Mouse (Mus musculus) left cerebral cortex, postnatal 36 days (tissue): Measurements from ENCODE around the gene Ergic1. TPM values are rescaled to one million over a fixed set of nuclear protein-coding genes. Genes with fewer than 3 reads are reported as not detected.

ENCODE experiments used
- DNase-seq, 2 experiments: peaks; one replicate each; pipeline ENCODE4 v3.0.0; 2021 to 2022; ENCODE audit warnings: low spot score in 2 of 2, mixed read lengths in 1 of 2
- intact Hi-C: fragments of 180-260 bp; cut with DNase I; formaldehyde crosslinking; loops from one replicate; pipeline ENCODE4 v1.15.1; 2025
- total RNA-seq, 2 experiments: library from RNA; stranded (reverse); gene quantifications; 2 replicates each; pipeline ENCODE4 v1.2.3; 2021

Gene Ergic1
- total RNA-seq, 2 experiments from 2014 or later, result 154 TPM

DNA sequence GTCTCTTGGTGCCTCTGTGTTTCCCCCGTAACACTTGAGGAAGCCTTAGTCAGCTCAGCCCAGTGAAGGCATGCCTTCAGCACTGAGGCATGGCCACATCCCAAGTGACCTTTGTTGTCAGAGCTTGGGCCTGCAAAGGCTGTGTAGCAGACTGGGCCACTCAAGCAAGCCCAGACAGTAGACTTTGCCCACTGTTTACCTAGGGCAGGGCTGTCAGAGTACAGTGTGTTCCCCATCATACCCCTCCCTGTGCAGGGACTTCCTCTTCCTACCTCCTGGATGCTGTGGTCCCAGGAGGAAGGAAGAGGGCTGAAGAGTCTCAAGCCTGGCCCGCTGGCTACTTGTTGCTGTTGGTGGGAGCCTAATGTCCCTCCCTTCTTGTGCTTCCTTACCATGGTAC, 55.4 kb downstream of the Ergic1 start:
- intact Hi-C loops, result no loop called here
- no peak for DNase-seq

DNA sequence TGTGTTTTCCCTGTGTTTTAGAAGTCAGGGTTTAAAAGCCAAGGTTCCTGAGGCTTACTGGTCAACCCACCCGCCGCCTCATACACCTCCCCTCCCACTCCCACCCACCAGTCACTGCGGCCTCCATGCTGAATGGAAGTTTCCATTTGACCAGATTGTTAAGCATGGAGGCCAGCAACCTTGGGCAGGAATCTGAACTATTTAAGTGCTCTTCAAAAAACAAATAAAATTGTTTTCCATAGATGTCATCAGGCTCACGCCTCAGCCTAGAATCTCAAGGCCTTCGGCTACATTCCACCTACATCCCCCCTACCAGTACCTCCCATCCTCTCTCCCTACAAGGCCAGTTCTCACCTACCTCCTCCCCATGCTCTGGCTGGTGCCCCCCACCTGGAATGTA, 57.2 kb downstream of the Ergic1 start:
- intact Hi-C loops, result no loop called here
- DNase-seq, result no peak

DNA sequence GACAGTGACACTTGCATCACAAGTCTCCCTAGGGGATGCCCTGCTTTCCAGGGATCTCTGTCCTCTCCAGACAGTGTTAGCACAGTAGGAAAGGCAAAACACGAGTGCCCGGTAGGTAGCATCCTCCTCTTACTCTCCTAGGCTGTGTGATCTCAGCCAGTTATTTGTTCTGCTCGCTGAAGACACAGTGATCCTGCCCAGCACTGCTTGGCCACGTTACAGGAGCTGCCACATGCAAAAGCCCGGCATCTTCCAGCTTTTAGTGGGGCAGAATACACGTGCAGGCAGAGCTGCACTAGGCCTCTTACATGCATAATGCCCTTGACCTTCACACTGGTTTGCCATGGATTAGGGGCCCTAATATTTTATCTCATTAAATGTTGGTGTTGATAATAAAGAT, 58.3 kb downstream of the Ergic1 start:
- intact Hi-C loops, result no loop called here
- DNase-seq, result no peak

DNA sequence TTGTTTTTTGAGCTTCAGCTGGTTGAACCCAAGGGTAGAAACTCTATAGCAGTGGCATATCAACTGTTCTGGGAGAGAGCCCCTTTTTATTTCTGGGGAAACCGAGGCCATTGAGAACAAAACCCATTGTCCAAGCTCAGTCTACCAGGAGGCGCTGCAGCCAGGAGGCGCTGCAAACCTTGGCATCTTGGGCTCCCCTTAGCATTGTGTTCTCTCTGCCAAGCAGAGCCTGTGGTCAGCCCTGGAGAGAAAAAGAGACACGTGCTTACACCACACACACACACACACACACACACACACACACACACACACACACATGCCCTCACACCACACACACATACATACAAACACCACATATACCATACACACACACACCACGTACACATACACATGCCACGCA, 59.0 kb downstream of the Ergic1 start:
- DNase-seq, result no peak
- intact Hi-C loops, result no loop called here

DNA sequence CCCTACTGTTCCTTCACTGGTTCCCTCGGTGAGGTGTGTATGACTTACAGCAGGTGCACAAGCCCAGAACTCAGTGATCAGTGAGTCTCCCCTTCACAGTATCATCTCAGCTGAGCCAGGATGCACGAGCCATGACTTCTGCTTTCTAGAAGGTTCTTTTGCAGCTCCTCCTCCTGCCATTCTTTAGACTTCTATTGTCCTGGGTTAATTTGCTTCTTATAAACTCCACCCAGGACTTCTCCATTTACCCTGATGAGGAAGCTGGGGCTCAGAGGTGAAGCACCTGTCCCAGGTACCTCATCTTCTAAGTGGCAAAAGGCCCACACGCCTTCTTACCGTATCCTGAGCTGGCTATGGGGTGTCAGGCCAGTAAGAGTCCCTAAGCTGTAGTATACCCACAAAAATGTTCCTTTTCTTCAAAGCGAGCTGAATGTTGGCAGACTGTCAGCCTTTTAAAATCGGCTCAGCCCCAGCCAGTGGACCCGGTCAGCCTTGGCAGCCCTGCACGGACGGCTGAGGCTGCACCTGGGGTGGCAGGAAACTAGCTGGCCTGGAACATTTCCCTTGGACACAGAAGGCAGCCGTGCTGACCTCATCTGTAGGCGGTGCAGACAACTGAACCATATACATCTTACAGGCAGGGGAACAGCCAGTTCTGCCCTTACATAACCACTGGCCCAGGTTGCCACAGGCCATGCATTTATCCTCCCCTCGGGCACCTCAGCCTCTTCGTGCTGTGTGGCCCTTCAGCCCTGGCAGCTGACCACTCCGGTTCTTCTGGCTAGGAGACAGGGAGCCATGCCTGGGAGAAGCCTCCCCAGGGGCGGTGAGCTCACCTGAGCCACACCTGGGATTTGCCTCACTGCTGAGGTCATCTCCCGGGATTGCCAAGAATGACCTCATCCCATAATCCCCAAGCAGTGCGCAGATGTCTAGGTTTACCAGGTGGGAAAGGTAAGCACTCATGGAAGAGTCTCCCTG, 59.8 kb downstream of the Ergic1 start:
- DNase-seq, result peak in 1 of 2 experiments; percentile 67
- intact Hi-C loops, result no loop called here

GRCm38 (mm10) chr17:26621912-26622311, 60.6 kb downstream of the Ergic1 start:
- intact Hi-C loops, result no loop called here

DNA sequence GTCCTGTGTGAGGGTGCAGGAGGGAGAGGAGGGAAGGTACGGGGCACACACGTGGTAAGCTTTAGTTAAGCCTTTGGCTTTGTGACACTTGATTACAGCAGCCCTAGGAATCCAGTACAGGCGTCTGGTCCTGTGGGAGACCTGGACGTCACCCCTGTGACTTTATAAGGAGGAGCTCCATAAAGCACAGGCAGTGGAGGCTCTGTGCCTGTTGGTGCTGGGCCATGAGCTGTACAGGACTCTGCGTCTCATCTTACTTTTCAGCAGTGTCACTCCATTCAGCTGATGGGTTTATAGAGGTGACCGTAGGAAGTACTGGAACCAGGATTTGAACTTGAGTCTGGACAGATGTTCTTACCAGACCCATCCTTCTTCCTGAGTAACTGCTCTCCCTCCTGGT, 62.7 kb downstream of the Ergic1 start:
- intact Hi-C loops, result no loop called here
- DNase-seq, result no peak

More at GRCm38 (mm10) chr17:26621912-26622311, 60.6 kb downstream of the Ergic1 start:
- no peak for DNase-seq

- intact Hi-C loops, result no loop called here
- no peak for DNase-seq
Measured at GRCm38 (mm10) chr17:26624999-26625398, 63.7 kb downstream of the Ergic1 start.

DNA sequence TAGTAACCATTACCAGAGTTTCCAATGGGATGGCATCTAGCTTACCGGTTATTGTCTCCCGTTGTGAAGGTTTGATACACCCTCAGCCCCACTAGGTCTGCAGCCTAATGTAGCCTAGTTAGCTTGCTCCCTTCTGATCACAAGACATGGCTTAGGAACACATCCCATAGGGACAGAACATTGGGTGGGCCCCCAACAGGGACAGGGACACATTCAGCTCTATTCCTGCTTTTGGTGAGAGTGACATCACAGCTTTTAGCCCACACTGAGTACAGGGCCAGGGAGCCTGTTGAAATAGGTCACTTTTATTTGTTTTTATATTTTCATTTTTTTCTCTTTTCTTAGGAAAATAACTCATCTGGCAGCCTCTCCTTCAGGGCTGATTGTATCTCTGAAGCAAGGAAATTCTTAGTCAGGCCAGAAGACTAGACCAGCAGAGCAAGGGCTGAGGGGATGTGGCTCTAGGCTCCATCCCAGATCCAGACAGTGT, 64.3 kb downstream of the Ergic1 start:
- intact Hi-C loops, result no loop called here
- no peak for DNase-seq

DNA sequence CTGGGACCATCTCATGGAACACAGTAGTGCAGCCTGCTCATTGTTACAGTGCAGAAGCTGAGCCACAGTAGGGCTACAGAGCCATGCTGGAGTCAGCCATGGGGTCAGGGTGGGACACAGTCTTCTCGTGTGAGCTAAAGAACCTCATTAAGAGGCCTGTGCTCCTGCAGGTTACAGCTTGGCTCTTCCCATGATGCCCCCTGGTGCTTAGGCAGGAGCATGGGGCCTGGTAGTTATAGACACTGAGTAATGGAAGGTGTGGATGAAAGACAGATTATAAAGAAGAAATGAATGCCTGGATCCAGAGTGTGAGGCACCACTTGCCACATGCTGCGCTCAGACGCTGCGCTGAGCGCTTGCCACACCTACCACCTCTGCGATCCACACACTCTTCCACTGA, 67.2 kb downstream of the Ergic1 start:
- intact Hi-C loops, result no loop called here
- DNase-seq, result no peak

DNA sequence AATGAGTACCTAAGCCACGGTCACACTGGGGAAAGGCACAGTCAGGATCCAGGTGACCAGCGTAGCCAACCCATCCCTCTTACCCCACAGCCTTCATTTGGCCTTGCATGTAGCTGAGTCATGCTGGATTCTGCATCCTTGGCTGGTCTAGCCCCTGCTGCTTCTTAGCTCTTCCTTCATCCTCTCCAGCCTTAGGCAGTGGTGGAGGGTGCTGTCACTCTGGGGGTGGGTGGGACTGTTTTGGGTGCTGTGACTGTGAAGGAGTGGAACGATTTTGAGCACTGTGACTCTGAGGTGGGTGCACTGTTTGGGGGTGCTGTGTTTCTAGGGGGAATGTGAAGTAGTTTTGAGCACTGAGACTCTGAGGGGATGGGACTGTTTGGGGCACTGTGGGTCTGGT, 67.6 kb downstream of the Ergic1 start:
- DNase-seq, result no peak
- intact Hi-C loops, result no loop called here

- intact Hi-C loops, result loop anchor here (1.0 to 5.0 kb wide), 3 partner anchors 55 to 125 kb away; partner anchors contain the start of gene Ergic1
- peak; percentile 76 to 84 for DNase-seq
Measured at GRCm38 (mm10) chr17:26631811-26632327, 70.6 kb downstream of the Ergic1 start.

DNA sequence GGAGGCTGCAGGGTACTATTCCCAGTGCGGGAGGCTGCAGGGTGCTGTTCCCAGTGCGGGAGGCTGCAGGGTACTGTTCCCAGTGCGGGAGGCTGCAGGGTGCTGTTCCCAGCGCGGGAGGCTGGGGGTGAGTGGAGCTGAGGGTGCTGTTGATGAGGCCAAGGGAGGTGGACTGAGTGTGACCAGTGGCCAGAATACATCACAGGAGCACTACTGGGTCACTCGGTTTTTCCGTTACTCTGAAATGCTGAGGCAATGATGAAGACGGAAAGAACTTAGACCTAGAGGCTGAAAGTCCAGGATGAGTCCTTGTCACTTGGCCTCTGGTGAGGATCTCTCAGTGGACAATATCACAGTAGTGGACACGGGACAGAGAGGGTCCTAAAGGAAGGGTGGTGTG, 71.9 kb downstream of the Ergic1 start:
- no peak for DNase-seq
- intact Hi-C loops, result loop anchor here (5.0 kb wide), 2 partner anchors 56 to 126 kb away; no protein-coding TSS in a partner anchor

GRCm38 (mm10) chr17:26633926-26634325, 72.6 kb downstream of the Ergic1 start:
- DNase-seq, result no peak

DNA sequence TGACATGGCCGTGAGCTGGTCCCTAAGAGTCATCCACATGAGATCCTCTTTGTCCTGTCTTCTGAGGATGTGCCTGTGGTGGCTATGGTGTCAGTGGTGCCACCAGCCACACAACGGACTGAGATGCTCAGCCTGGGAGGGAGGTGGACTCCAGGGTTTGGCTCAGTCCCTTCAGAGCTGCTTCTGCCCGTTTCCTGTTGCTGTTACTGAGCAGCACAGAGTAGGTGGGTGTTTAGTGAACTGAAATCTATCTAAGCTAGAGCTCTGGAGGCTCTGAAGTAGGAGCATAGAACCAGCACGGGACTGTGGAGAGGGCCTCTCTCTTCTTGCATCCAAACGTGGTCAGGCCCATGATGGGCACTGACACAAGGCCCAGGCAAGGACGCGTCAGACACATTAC, 73.2 kb downstream of the Ergic1 start:
- intact Hi-C loops, result loop anchor here (5.0 kb wide), 2 partner anchors 57 to 127 kb away; no protein-coding TSS in a partner anchor
- no peak for DNase-seq

More at GRCm38 (mm10) chr17:26633926-26634325, 72.6 kb downstream of the Ergic1 start:
- intact Hi-C loops, result loop anchor here (5.0 kb wide), 2 partner anchors 57 to 127 kb away; no protein-coding TSS in a partner anchor

- intact Hi-C loops, result no loop called here
- DNase-seq, result no peak
Measured at GRCm38 (mm10) chr17:26635951-26636350, 74.7 kb downstream of the Ergic1 start.

- DNase-seq, result no peak
- intact Hi-C loops, result loop anchor here (1.0 kb wide), 1 partner anchor 172 kb away; no protein-coding TSS in a partner anchor
Measured at GRCm38 (mm10) chr17:26637851-26638250, 76.6 kb downstream of the Ergic1 start.

- intact Hi-C loops, result loop anchor here (1.0 kb wide), 1 partner anchor 172 kb away; no protein-coding TSS in a partner anchor
- peak; percentile 71 to 73 for DNase-seq
Measured at GRCm38 (mm10) chr17:26638655-26639054, 77.4 kb downstream of the Ergic1 start.

GRCm38 (mm10) chr17:26639791-26640190, 78.5 kb downstream of the Ergic1 start:
- DNase-seq, result no peak
- intact Hi-C loops, result loop anchor here (10.0 kb wide), 1 partner anchor 325 kb away; no protein-coding TSS in a partner anchor

- intact Hi-C loops, result loop anchor here (10.0 kb wide), 1 partner anchor 326 kb away; no protein-coding TSS in a partner anchor
- no peak for DNase-seq
Measured at GRCm38 (mm10) chr17:26640286-26640740, 79.0 kb downstream of the Ergic1 start.
